In the genomic region with DNA sequence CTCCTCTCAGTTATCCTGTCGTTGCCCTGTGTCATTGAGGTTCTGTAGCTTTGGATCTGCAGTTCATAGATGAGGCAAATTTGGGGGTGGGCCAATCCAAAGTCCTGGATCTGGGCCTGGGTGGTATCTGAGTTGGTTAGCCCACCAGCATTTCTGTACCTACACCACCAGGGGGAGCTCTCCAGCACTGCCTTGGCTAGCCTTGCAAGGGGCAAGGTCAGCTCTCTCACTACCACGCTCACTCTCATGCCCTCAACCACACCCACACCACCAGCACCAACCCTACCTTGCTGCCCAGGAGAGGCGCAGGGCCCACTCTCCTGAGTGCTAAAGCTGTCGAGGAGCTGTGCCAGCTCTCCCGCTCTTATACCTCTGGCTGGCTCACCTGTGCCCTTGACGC, we compare ENCODE assay signal across 8 mouse cellular contexts. TPM values are rescaled to one million over a fixed set of nuclear protein-coding genes. Genes with fewer than 3 reads are reported as not detected.
DNase-seq lines count a peak whose midpoint lies in the region; ATAC-seq and TF ChIP-seq lines count a peak whose summit lies in the region.

No protein-coding gene starts in this region.

- peak; percentile 62 for DNase-seq in forebrain, embryonic 11.5 days (ENCODE audit: low spot score)
- DNase-seq in midbrain, embryonic 14.5 days: peak; percentile 37
- DNase-seq in embryonic facial prominence, embryonic 10.5 days (ENCODE audit: low spot score): peak; percentile 45
- no peak for DNase-seq in frontal cortex, postnatal 10 days (ENCODE audit: low spot score in 2 of 2)
- no peak for DNase-seq in gastrocnemius, postnatal 14 days

- 58% methylated on average over 6 of the region's 6 CpGs for WGBS in forebrain, embryonic 11.5 days
- WGBS in forebrain, embryonic 13.5 days: 58% methylated on average over 6 of the region's 6 CpGs
- WGBS in midbrain, embryonic 14.5 days: 65% methylated on average over 6 of the region's 6 CpGs
- 65% methylated on average over 6 of the region's 6 CpGs for WGBS in midbrain, embryonic 15.5 days
- WGBS in embryonic facial prominence, embryonic 10.5 days: 63% methylated on average over 6 of the region's 6 CpGs
- WGBS in small intestine, adult 2 months: 60% methylated on average over 6 of the region's 6 CpGs

- H3K9me3 ChIP-seq in forebrain, embryonic 11.5 days (ENCODE audit: control insufficient read depth, low read length): no peaks in the 10 kb centered on the region
- no peaks in the 10 kb centered on the region for H3K9me3 ChIP-seq in forebrain, embryonic 13.5 days (replicated peaks)
- no peaks in the 10 kb centered on the region for H3K9me3 ChIP-seq in midbrain, embryonic 14.5 days (ENCODE audit: control insufficient read depth, low read length)
- H3K9me3 ChIP-seq in midbrain, embryonic 15.5 days: no peaks in the 10 kb centered on the region
- no peaks in the 10 kb centered on the region for H3K9me3 ChIP-seq in embryonic facial prominence, embryonic 10.5 days

- TF ChIP-seq CTCF in small intestine, adult 2 months (IDR thresholded peaks at IDR 0.05; ENCODE audit: extremely low read depth, insufficient read length, insufficient replicate concordance, low read depth, low read length): peak; percentile 67; the same call in 1 of the 2 replicates

- H3K9ac ChIP-seq in forebrain, embryonic 11.5 days (ENCODE audit: low read length): no peak overlapping the region
- no peak overlapping the region for H3K9ac ChIP-seq in forebrain, embryonic 13.5 days
- H3K9ac ChIP-seq in midbrain, embryonic 14.5 days (replicated peaks; ENCODE audit: low read length): no peak overlapping the region
- no peak overlapping the region for H3K9ac ChIP-seq in midbrain, embryonic 15.5 days

- ATAC-seq in forebrain, embryonic 11.5 days (replicated peaks; ENCODE audit: low FRiP score): no peak
- ATAC-seq in forebrain, embryonic 13.5 days: no peak
- no peak for ATAC-seq in midbrain, embryonic 14.5 days (ENCODE audit: low FRiP score, low TSS enrichment)
- ATAC-seq in midbrain, embryonic 15.5 days (replicated peaks): no peak

- no peak for TF ChIP-seq POLR2A in small intestine, adult 2 months (IDR thresholded peaks at IDR 0.05; ENCODE audit: low read depth, low read length)

- H3K36me3 ChIP-seq in forebrain, embryonic 11.5 days (ENCODE audit: control insufficient read depth, insufficient read depth, low read length): no peaks in the 10 kb centered on the region
- no peaks in the 10 kb centered on the region for H3K36me3 ChIP-seq in forebrain, embryonic 13.5 days (ENCODE audit: poor library complexity, severe bottlenecking)
- H3K36me3 ChIP-seq in midbrain, embryonic 14.5 days (ENCODE audit: control insufficient read depth, insufficient read depth, low read length): no peaks in the 10 kb centered on the region
- H3K36me3 ChIP-seq in midbrain, embryonic 15.5 days (replicated peaks): no peaks in the 10 kb centered on the region
- H3K36me3 ChIP-seq in embryonic facial prominence, embryonic 10.5 days (replicated peaks): no peaks in the 10 kb centered on the region
- H3K36me3 ChIP-seq in small intestine, adult 2 months (ENCODE audit: control insufficient read depth, insufficient read depth, low read length): no peaks in the 10 kb centered on the region

- intact Hi-C loops in gastrocnemius, postnatal 14 days (cut with DNase I; ENCODE audit: low total_unique reads): no loop called here

- H3K27ac ChIP-seq in forebrain, embryonic 11.5 days (ENCODE audit: low read depth, low read length): no peak overlapping the region
- no peak overlapping the region for H3K27ac ChIP-seq in forebrain, embryonic 13.5 days
- H3K27ac ChIP-seq in midbrain, embryonic 14.5 days (replicated peaks; ENCODE audit: low read depth, low read length): no peak overlapping the region
- H3K27ac ChIP-seq in midbrain, embryonic 15.5 days: no peak overlapping the region
- no peak overlapping the region for H3K27ac ChIP-seq in embryonic facial prominence, embryonic 10.5 days (replicated peaks)
- no peak overlapping the region for H3K27ac ChIP-seq in small intestine, adult 2 months (ENCODE audit: insufficient read depth, low read depth, low read length)

- no peak overlapping the region for H3K4me2 ChIP-seq in forebrain, embryonic 11.5 days (ENCODE audit: low read depth, low read length, severe bottlenecking)
- no peak overlapping the region for H3K4me2 ChIP-seq in forebrain, embryonic 13.5 days
- no peak overlapping the region for H3K4me2 ChIP-seq in midbrain, embryonic 14.5 days (ENCODE audit: low read length)
- H3K4me2 ChIP-seq in midbrain, embryonic 15.5 days: no peak overlapping the region

- no peak overlapping the region for H3K4me3 ChIP-seq in forebrain, embryonic 11.5 days (ENCODE audit: low read depth, low read length)
- H3K4me3 ChIP-seq in forebrain, embryonic 13.5 days: no peak overlapping the region
- no peak overlapping the region for H3K4me3 ChIP-seq in midbrain, embryonic 14.5 days (replicated peaks; ENCODE audit: low read depth, low read length)
- no peak overlapping the region for H3K4me3 ChIP-seq in midbrain, embryonic 15.5 days
- H3K4me3 ChIP-seq in embryonic facial prominence, embryonic 10.5 days: no peak overlapping the region
- no peak overlapping the region for H3K4me3 ChIP-seq in small intestine, adult 2 months (ENCODE audit: low read depth, low read length)

- no peaks in the 10 kb centered on the region; the same call in 1 of the 2 replicates for H3K4me1 ChIP-seq in forebrain, embryonic 11.5 days (replicated peaks; ENCODE audit: control insufficient read depth, insufficient read depth, low read length)
- H3K4me1 ChIP-seq in forebrain, embryonic 13.5 days: peaks cover 32% of the 10 kb centered on the region
- H3K4me1 ChIP-seq in midbrain, embryonic 14.5 days (ENCODE audit: control insufficient read depth, insufficient read depth, low read length): peaks cover 26% of the 10 kb centered on the region
- H3K4me1 ChIP-seq in midbrain, embryonic 15.5 days: peaks cover 15% of the 10 kb centered on the region
- peaks cover 29% of the 10 kb centered on the region for H3K4me1 ChIP-seq in embryonic facial prominence, embryonic 10.5 days
- no peaks in the 10 kb centered on the region for H3K4me1 ChIP-seq in small intestine, adult 2 months (ENCODE audit: control insufficient read depth, insufficient read depth, insufficient read length, low read length)

- H3K27me3 ChIP-seq in forebrain, embryonic 11.5 days (ENCODE audit: control insufficient read depth, insufficient read depth, low read length): no peaks in the 10 kb centered on the region
- no peaks in the 10 kb centered on the region for H3K27me3 ChIP-seq in forebrain, embryonic 13.5 days
- no peaks in the 10 kb centered on the region for H3K27me3 ChIP-seq in midbrain, embryonic 14.5 days (ENCODE audit: control insufficient read depth, insufficient read depth, low read length)
- H3K27me3 ChIP-seq in midbrain, embryonic 15.5 days (replicated peaks): no peaks in the 10 kb centered on the region
- H3K27me3 ChIP-seq in embryonic facial prominence, embryonic 10.5 days (replicated peaks; ENCODE audit: low read depth, poor library complexity, severe bottlenecking): peaks cover 30% of the 10 kb centered on the region
- H3K27me3 ChIP-seq in small intestine, adult 2 months (ENCODE audit: control insufficient read depth, insufficient read depth, low read length): peaks cover 15% of the 10 kb centered on the region

RNA-seq across cellular contexts. Expression of a gene that starts 18.0 kb away (rescaled TPM):
- polyA plus RNA-seq in forebrain, embryonic 11.5 days (2014; fragmentation: Nextera tagmentation; extraction: Ambion mirVana): 41.4 and 44.9 TPM in 2 replicates
- 34.4 and 44.4 TPM in 2 replicates for polyA plus RNA-seq in forebrain, embryonic 13.5 days (2015; fragmentation: Nextera tagmentation; extraction: Ambion mirVana)
- 45.0 and 46.2 TPM in 2 replicates for polyA plus RNA-seq in midbrain, embryonic 14.5 days (2014; fragmentation: Nextera tagmentation; extraction: Ambion mirVana)
- polyA plus RNA-seq in midbrain, embryonic 15.5 days (2015; fragmentation: Nextera tagmentation; extraction: Ambion mirVana): 38.8 and 44.3 TPM in 2 replicates
- 16.1 and 22.3 TPM in 2 replicates for polyA plus RNA-seq in embryonic facial prominence, embryonic 10.5 days (2016; fragmentation: Nextera tagmentation; extraction: Ambion mirVana)
- polyA plus RNA-seq in small intestine, adult 2 months (2012; rRNA removed): 0.05 TPM in 1 of 2 replicates, not detected in the other
- not detected for total RNA-seq in gastrocnemius, postnatal 14 days (2021)

RNA-seq across cellular contexts. Expression of a gene that starts 58.3 kb away (rescaled TPM):
- not detected in 2 replicates for polyA plus RNA-seq in forebrain, embryonic 11.5 days (2014; fragmentation: Nextera tagmentation; extraction: Ambion mirVana)
- 0.10 and 0.39 TPM in 2 replicates for polyA plus RNA-seq in forebrain, embryonic 13.5 days (2015; fragmentation: Nextera tagmentation; extraction: Ambion mirVana)
- polyA plus RNA-seq in midbrain, embryonic 14.5 days (2014; fragmentation: Nextera tagmentation; extraction: Ambion mirVana): 0.16 and 0.26 TPM in 2 replicates
- 0.22 and 0.25 TPM in 2 replicates for polyA plus RNA-seq in midbrain, embryonic 15.5 days (2015; fragmentation: Nextera tagmentation; extraction: Ambion mirVana)
- 0.10 and 0.16 TPM in 2 replicates for polyA plus RNA-seq in embryonic facial prominence, embryonic 10.5 days (2016; fragmentation: Nextera tagmentation; extraction: Ambion mirVana)
- polyA plus RNA-seq in small intestine, adult 2 months (2012; rRNA removed): 0.77 and 1.1 TPM in 2 replicates
- total RNA-seq in gastrocnemius, postnatal 14 days (2021): 100 to 1,000 TPM; 116 to 133 TPM

Comparison
In these comparisons a context has a peak if more than half of its experiments do, and no peak if none do; other contexts are left out.
1. DNase-seq: peak in forebrain, embryonic 11.5 days (single experiment), midbrain, embryonic 14.5 days (single experiment) and embryonic facial prominence, embryonic 10.5 days (single experiment); none in frontal cortex, postnatal 10 days (0 of 2) and gastrocnemius, postnatal 14 days (single experiment).
2. RNA of a gene that starts 18.0 kb away (polyA plus RNA-seq): 45.0 to 46.2 TPM in midbrain, embryonic 14.5 days, 41.4 to 44.9 TPM in forebrain, embryonic 11.5 days, 38.8 to 44.3 TPM in midbrain, embryonic 15.5 days, 34.4 to 44.4 TPM in forebrain, embryonic 13.5 days and 16.1 to 22.3 TPM in embryonic facial prominence, embryonic 10.5 days; 0.05 TPM in small intestine, adult 2 months; every median in the first group is over 10 times any median in the second.